Mouse (Mus musculus) myocyte (in vitro differentiated cells): ENCODE measurements around the gene Sbf2.

ENCODE experiments used
- CEBPB ChIP-seq: IDR thresholded peaks from 2 replicates; pipeline ENCODE4 v1.6.1; 2011; ENCODE audit warnings: mild to moderate bottlenecking, moderate library complexity; ENCODE audit not compliant: poor library complexity, insufficient read depth, severe bottlenecking
- MYOG ChIP-seq, 3 experiments: IDR thresholded peaks; one replicate each; pipeline ENCODE4 v1.6.1; 2011; ENCODE audit warnings: control low read depth in 2 of 3, low read depth in 2 of 3, mild to moderate bottlenecking in 2 of 3; ENCODE audit not compliant: insufficient read length in 2 of 3, control insufficient read depth in 1 of 3, insufficient read depth in 1 of 3
- POLR2A ChIP-seq: IDR thresholded peaks from one replicate; pipeline ENCODE4 v1.6.1; 2011; ENCODE audit warnings: low read depth, mild to moderate bottlenecking, control low read depth, moderate library complexity; ENCODE audit not compliant: insufficient read length
- POLR2AphosphoS2 ChIP-seq: IDR thresholded peaks from one replicate; pipeline ENCODE4 v1.6.1; 2011; ENCODE audit warnings: low read depth, control low read depth; ENCODE audit not compliant: insufficient read length
- TCF12 ChIP-seq: IDR thresholded peaks from one replicate; pipeline ENCODE4 v1.6.1; 2011; ENCODE audit warnings: mild to moderate bottlenecking, control low read depth; ENCODE audit not compliant: poor library complexity, insufficient read depth, severe bottlenecking
- USF1 ChIP-seq: IDR thresholded peaks from one replicate; pipeline ENCODE4 v1.6.1; 2011; ENCODE audit warnings: low read depth, mild to moderate bottlenecking, control low read depth, moderate library complexity

- no peak for TF ChIP-seq CEBPB
- no peak for TF ChIP-seq TCF12
- TF ChIP-seq MYOG (IDR thresholded peaks at IDR 0.05; ENCODE audit: control insufficient read depth in 1 of 3, insufficient read depth in 1 of 3, insufficient read length in 2 of 3, low read depth in 2 of 3), result no peak
- no peak for TF ChIP-seq POLR2A
- TF ChIP-seq POLR2AphosphoS2, result no peak
- TF ChIP-seq USF1, result no peak
Observed at GRCm38 (mm10) chr7:110262661-110263060, 352.1 kb downstream of the Sbf2 start.
